Mouse (Mus musculus): Measurements from ENCODE around the gene Eif4g2.

DNA sequence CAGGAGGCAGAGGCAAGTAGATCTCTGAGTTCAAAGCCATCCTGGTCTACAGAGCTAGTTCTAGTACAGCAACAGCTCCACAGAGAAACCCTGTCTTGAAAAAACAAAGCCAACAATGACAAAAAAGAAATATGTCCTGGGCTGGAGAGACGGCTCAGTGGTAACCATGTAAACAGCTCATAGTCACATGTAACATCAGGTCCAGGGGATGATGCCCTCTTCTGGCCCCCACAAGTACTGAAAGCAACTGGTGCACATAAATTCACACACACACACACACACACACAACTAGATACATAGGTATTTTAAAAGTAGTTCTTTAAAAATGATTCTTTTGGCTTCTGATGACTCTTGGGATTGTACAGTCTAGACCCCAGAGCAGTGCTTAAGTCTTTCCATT, 19.9 kb downstream of the Eif4g2 start:
- TF ChIP-seq GATA1 (IDR thresholded peaks at IDR 0.05; ENCODE audit: borderline replicate concordance, low read length): no peak
- no peak for TF ChIP-seq FLI1 (IDR thresholded peaks at IDR 0.05; ENCODE audit: low read length)

All from megakaryocyte, embryonic 14.5 days (primary cell).